Mouse (Mus musculus) liver, adult 2 months (tissue): ENCODE measurements around the gene Adgre1.

Experiments used
- CTCF ChIP-seq: fragments of 200-500 bp; IDR thresholded peaks from 2 replicates; pipeline ENCODE4 v1.5.1; 2011; ENCODE audit warnings: low read depth, low read length, control low read depth
- POLR2A ChIP-seq: fragments of 200-500 bp; IDR thresholded peaks from 2 replicates; pipeline ENCODE4 v1.6.1; 2011; ENCODE audit warnings: low read length, control low read depth; ENCODE audit not compliant: insufficient read depth; ENCODE audit errors: extremely low read depth

- TF ChIP-seq POLR2A (no peak), CTCF (no peak)
These were observed 30.9 kb upstream of the Adgre1 start for GRCm38 (mm10) chr17:57327615-57328014.
